Mouse (Mus musculus): ENCODE results near the gene Wipi2. TPM values are rescaled to one million over a fixed set of nuclear protein-coding genes. Genes with fewer than 3 reads are reported as not detected.

Gene Wipi2
- polyA plus RNA-seq, 1 experiment = 59.7 TPM

- DNase-seq (ENCODE audit: low read depth) = no peak
Observed at GRCm38 (mm10) chr5:142630224-142630623, 2.7 kb downstream of the Wipi2 start.

GRCm38 (mm10) chr5:142637823-142638222 is 10.3 kb downstream of the Wipi2 start:
- DNase-seq (ENCODE audit: low read depth) = no peak

- DNase-seq (ENCODE audit: low read depth) = no peak
Observed at GRCm38 (mm10) chr5:142640088-142640487, 12.6 kb downstream of the Wipi2 start.

- no peak for DNase-seq (ENCODE audit: low read depth)
Observed at GRCm38 (mm10) chr5:142641331-142642051, 14.0 kb downstream of the Wipi2 start.

- peak; percentile 58 for DNase-seq (ENCODE audit: low read depth)
Observed at GRCm38 (mm10) chr5:142648162-142648561, 20.7 kb downstream of the Wipi2 start.

- no peak for DNase-seq (ENCODE audit: low read depth)
Observed at GRCm38 (mm10) chr5:142649460-142650050, 22.1 kb downstream of the Wipi2 start.

GRCm38 (mm10) chr5:142650390-142650789 is 22.9 kb downstream of the Wipi2 start:
- DNase-seq (ENCODE audit: low read depth) = no peak

GRCm38 (mm10) chr5:142650794-142651497 is 23.4 kb downstream of the Wipi2 start:
- no peak for DNase-seq (ENCODE audit: low read depth)

- no peak for DNase-seq (ENCODE audit: low read depth)
Observed at GRCm38 (mm10) chr5:142652266-142652665, 24.8 kb downstream of the Wipi2 start.

GRCm38 (mm10) chr5:142660656-142661434 is 33.3 kb downstream of the Wipi2 start:
- DNase-seq (ENCODE audit: low read depth) = no peak

GRCm38 (mm10) chr5:142667921-142668320 is 40.4 kb downstream of the Wipi2 start:
- no peak for DNase-seq (ENCODE audit: low read depth)

- no peak for DNase-seq (ENCODE audit: low read depth)
Observed at GRCm38 (mm10) chr5:142668556-142669263, 41.2 kb downstream of the Wipi2 start.

- no peak for DNase-seq (ENCODE audit: low read depth)
Observed at GRCm38 (mm10) chr5:142669726-142670125, 42.2 kb downstream of the Wipi2 start.

- DNase-seq (ENCODE audit: low read depth) = no peak
Observed at GRCm38 (mm10) chr5:142673082-142673481, 45.6 kb downstream of the Wipi2 start.

- DNase-seq (ENCODE audit: low read depth) = no peak
Observed at GRCm38 (mm10) chr5:142678141-142678571, 50.7 kb downstream of the Wipi2 start.

- no peak for DNase-seq (ENCODE audit: low read depth)
Observed at GRCm38 (mm10) chr5:142679065-142679464, 51.6 kb downstream of the Wipi2 start.

GRCm38 (mm10) chr5:142681911-142682310 is 54.4 kb downstream of the Wipi2 start:
- no peak for DNase-seq (ENCODE audit: low read depth)

- DNase-seq (ENCODE audit: low read depth) = no peak
Observed at GRCm38 (mm10) chr5:142682529-142682928, 55.0 kb downstream of the Wipi2 start.

GRCm38 (mm10) chr5:142688866-142689265 is 61.4 kb downstream of the Wipi2 start:
- no peak for DNase-seq (ENCODE audit: low read depth)

- DNase-seq (ENCODE audit: low read depth) = no peak
Observed at GRCm38 (mm10) chr5:142690343-142690742, 62.8 kb downstream of the Wipi2 start.

GRCm38 (mm10) chr5:142692248-142692647 is 64.8 kb downstream of the Wipi2 start, which contains the start of gene Slc29a4:
Gene Slc29a4 (plus strand): TSS chr5:142692512.
- no peak for DNase-seq (ENCODE audit: low read depth)

Data from gonadal fat pad, adult 2 months (tissue).